Mouse (Mus musculus) stomach, postnatal 0 days (tissue): ENCODE data around the gene Fbxl13.

Source experiments
- CTCF ChIP-seq: IDR thresholded peaks from 2 replicates; pipeline ENCODE4 v1.5.1; 2016; ENCODE audit warnings: antibody characterized with exemption, low read depth, mild to moderate bottlenecking, moderate library complexity
- EP300 ChIP-seq: optimal IDR thresholded peaks from 2 replicates; pipeline ENCODE3; 2016; ENCODE audit warnings: antibody characterized with exemption

DNA sequence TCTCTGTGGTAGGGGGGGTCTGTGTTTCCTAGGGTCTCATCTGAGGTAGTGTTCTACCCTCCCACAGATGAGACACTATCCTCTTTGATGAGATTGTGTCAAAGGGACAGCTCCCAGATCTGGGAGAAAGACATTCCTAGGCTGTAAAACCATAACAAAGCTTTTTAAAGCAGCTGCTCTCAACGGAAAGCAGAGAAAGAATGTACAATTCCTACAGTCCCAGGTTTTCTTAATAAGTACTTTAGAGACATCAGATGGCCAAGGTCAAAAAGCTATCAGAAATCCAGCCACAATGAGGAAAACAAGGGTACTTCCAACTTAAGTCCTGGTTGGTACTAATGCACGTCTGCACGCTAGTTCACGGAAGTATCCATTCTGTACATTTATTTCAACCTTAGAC, 103.2 kb downstream of the Fbxl13 start:
- no peak for TF ChIP-seq EP300
- no peak for TF ChIP-seq CTCF
